Mouse (Mus musculus): Measurements from ENCODE around the gene Kank2. TPM values are rescaled to one million over a fixed set of nuclear protein-coding genes. Genes with fewer than 3 reads are reported as not detected.
"Not testable (repeated sequence)": the region's sequence is repeated elsewhere in the genome, so short reads cannot be mapped to it uniquely, and the experiment has no call there.

Kank2 gene
- polyA plus RNA-seq, 1 experiment, result 1.7 TPM

DNA sequence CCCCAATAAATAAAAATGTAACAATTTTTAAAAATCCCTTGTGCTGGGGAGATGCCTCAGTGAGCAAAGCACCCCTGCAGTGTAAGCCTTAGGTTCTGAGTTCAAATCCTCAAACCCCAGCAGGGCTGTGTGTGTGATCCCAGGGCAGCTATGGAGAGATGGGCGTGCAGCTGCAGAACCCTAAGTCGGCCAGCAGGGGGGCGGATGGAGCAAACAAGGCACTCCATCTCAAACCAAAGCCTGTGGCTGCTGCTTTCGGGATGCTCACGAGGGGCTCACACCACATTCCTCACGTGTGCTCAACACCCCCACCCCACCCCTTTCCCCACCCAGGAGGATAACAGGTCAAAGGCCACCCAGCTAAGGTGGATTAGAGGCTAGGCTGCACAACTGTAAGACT lies 11.6 kb downstream of the Kank2 start:
- H3K4me1 ChIP-seq (ENCODE audit: control insufficient read depth, insufficient read depth, low read length), result no peaks in the 10 kb centered on the region
- H3K4me3 ChIP-seq (replicated peaks; ENCODE audit: control insufficient read depth, low read depth, low read length), result no peak overlapping the region
- TF ChIP-seq POLR2A (IDR thresholded peaks at IDR 0.05; ENCODE audit: borderline replicate concordance, control insufficient read depth, low read depth, low read length), result no peak
- TF ChIP-seq CTCF (IDR thresholded peaks at IDR 0.05; ENCODE audit: control insufficient read depth, insufficient read depth, low read length), result peak; percentile 80
- WGBS, result 9% methylated on average over 6 of the region's 6 CpGs
- no peak overlapping the region for H3K27ac ChIP-seq (ENCODE audit: control insufficient read depth, insufficient read depth, low read depth, low read length, poor library complexity)

DNA sequence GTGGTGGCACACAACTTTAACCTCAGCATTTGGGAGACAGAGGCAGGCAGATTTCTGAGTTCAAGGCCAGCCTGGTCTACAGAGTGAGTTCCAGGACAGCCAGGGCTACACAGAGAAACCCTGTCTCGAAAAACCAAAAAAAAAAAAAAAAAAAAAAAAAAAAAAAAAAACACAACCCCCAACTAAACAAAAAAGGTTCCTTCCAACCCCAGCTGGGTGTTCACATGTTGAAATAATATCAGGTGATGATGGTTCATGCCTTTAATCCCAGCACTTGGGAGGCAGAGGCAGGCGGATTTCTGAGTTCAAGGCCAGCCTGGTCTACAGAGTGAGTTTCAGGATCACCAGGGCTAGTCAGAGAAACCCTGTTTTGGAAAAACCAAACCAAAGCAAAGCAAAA lies 12.2 kb downstream of the Kank2 start:
- not testable (repeated sequence) for H3K27ac ChIP-seq (ENCODE audit: control insufficient read depth, insufficient read depth, low read depth, low read length, poor library complexity); H3K4me1 ChIP-seq (ENCODE audit: control insufficient read depth, insufficient read depth, low read length); H3K4me3 ChIP-seq (replicated peaks; ENCODE audit: control insufficient read depth, low read depth, low read length)
- 56% methylated on average over 2 of the region's 2 CpGs for WGBS

DNA sequence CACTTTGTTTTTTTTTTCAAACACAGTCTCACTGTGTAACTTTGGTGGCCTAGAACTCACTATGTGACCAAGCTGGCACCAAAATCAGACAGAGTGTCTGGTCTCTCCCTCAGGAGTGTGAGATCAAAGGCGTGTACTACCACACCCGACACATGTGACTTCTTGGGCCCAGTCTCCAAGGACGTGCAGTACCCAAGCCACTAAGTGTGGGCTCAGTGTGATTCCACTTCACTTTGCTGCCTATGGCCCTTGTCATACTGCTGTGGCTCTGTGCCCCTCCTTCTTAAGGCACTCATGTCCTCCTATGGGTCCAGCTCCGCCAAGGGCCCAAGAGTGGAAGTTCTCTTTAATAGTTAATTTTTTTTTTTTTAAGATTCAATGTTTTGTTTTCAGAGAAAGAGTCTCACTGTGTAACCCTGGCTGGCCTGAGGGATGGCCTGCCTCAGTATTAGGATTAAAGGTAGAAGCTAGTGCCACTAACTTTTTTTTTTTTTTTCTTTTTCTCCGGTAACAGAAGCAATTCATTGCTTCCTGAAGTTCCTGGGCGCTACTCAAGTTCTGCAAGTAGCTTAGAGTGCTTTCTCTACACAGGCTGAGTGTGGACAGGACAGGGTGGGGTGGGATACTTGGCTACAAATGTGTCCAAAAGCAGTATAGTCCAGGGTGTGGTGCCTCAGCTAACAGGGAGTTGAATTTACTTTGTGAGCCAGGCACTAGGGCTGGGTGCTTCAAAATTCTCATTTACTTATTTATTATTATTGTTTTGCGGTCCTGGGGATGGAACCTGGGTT lies 13.8 kb downstream of the Kank2 start:
- no peak for TF ChIP-seq POLR2A (IDR thresholded peaks at IDR 0.05; ENCODE audit: borderline replicate concordance, control insufficient read depth, low read depth, low read length)
- no peak for TF ChIP-seq CTCF (IDR thresholded peaks at IDR 0.05; ENCODE audit: control insufficient read depth, insufficient read depth, low read length)

DNA sequence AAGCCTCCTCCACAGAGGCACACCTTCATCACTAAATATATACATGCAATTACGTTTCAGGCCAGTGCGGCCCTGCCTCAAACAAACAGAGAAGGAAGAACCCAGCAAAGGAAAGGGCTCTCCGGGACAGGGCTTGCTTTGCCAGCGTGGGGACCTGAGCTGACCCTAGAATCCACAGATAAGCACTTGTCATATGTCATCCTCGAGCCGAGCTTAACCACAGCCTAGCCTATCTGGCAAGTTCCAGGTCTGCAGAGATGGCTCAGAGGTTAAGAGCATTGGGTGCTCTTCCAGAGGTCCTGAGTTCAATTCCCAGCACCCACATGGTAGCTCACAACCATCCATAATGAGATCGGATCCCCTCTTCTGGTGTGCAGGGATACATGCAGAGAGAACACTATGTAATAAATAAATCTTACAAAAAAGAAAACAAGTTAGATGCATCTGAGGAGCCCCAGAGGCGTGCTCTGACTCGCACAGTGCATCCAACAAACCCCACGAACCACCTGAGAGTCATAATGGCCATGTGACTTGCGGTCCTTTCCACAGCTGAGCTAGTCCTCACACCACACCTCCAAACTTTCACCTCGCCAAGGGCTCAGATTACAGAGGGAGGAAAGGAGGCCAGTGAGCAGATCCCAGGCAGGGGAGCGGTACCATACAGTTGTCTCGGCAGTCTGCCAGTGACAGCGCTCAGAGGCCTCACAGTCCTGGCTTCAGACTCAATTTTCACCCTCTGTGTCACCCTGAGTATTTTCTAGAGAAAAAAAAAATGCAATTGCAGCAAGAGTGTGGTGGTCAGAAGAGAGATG lies 16.7 kb downstream of the Kank2 start:
- TF ChIP-seq POLR2A (IDR thresholded peaks at IDR 0.05; ENCODE audit: borderline replicate concordance, control insufficient read depth, low read depth, low read length) (no peak), CTCF (IDR thresholded peaks at IDR 0.05; ENCODE audit: control insufficient read depth, insufficient read depth, low read length) (no peak)
- Histone ChIP-seq H3K27ac (ENCODE audit: control insufficient read depth, insufficient read depth, low read depth, low read length, poor library complexity) (no peak overlapping the region), H3K4me3 (replicated peaks; ENCODE audit: control insufficient read depth, low read depth, low read length) (no peak overlapping the region), H3K4me1 (ENCODE audit: control insufficient read depth, insufficient read depth, low read length) (no peaks in the 10 kb centered on the region)
- 74% methylated on average over 15 of the region's 15 CpGs for WGBS

More for the DNA sequence above, 13.8 kb downstream of the Kank2 start:
- Histone ChIP-seq H3K4me3 (replicated peaks; ENCODE audit: control insufficient read depth, low read depth, low read length) (no peak overlapping the region), H3K4me1 (ENCODE audit: control insufficient read depth, insufficient read depth, low read length) (no peaks in the 10 kb centered on the region), H3K27ac (ENCODE audit: control insufficient read depth, insufficient read depth, low read depth, low read length, poor library complexity) (no peak overlapping the region)
- WGBS, result 71% methylated on average over 7 of the region's 7 CpGs

DNA sequence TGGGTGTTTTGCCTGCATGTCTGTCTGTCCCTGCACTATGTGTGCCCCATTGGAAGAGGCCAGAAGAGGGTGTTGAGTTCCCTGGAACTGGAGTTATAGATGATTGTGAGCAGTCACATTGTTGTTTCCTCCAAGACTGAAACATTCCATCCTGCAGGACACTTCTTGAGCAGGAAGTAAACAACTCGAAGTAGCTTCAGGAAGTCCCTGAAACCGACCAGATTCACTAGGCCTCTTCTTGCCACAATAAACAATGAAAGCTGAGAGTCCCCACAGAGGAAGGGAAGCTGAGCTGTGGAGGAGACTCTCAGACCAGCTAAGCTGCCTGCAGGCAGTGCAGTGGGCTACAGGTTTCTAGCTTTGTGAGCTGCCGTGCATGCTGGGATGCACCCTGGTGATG lies 20.8 kb downstream of the Kank2 start:
- H3K4me1 ChIP-seq (ENCODE audit: control insufficient read depth, insufficient read depth, low read length), result no peaks in the 10 kb centered on the region
- no peak overlapping the region for H3K4me3 ChIP-seq (replicated peaks; ENCODE audit: control insufficient read depth, low read depth, low read length)
- 81% methylated on average over 3 of the region's 3 CpGs for WGBS
- no peak overlapping the region for H3K27ac ChIP-seq (ENCODE audit: control insufficient read depth, insufficient read depth, low read depth, low read length, poor library complexity)
- TF ChIP-seq POLR2A (IDR thresholded peaks at IDR 0.05; ENCODE audit: borderline replicate concordance, control insufficient read depth, low read depth, low read length) (no peak), CTCF (IDR thresholded peaks at IDR 0.05; ENCODE audit: control insufficient read depth, insufficient read depth, low read length) (no peak)

DNA sequence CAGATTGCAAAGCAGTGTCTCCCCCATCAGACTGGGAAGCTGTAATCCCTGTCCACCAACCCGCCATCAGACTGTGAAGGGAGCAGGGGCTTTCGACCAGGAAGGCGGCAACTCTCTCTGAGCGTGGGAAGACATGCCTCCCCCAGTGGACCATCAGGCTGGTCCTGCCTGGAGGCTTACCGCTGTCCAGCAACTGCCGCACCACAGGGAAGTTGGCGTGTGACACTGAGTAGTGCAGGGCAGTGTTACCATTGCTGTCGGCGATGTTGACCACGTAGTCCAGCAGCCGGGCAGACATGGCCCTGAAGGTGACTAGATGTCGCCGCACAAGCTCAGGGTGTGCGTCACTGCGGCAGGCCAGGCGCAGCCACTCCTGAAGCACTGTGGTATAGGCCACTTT lies 24.2 kb downstream of the Kank2 start:
- WGBS, result 80% methylated on average over 16 of the region's 16 CpGs
- Histone ChIP-seq H3K27ac (ENCODE audit: control insufficient read depth, insufficient read depth, low read depth, low read length, poor library complexity) (no peak overlapping the region), H3K4me3 (replicated peaks; ENCODE audit: control insufficient read depth, low read depth, low read length) (no peak overlapping the region), H3K4me1 (ENCODE audit: control insufficient read depth, insufficient read depth, low read length) (no peaks in the 10 kb centered on the region)
- no peak for TF ChIP-seq POLR2A (IDR thresholded peaks at IDR 0.05; ENCODE audit: borderline replicate concordance, control insufficient read depth, low read depth, low read length)
- no peak for TF ChIP-seq CTCF (IDR thresholded peaks at IDR 0.05; ENCODE audit: control insufficient read depth, insufficient read depth, low read length)

DNA sequence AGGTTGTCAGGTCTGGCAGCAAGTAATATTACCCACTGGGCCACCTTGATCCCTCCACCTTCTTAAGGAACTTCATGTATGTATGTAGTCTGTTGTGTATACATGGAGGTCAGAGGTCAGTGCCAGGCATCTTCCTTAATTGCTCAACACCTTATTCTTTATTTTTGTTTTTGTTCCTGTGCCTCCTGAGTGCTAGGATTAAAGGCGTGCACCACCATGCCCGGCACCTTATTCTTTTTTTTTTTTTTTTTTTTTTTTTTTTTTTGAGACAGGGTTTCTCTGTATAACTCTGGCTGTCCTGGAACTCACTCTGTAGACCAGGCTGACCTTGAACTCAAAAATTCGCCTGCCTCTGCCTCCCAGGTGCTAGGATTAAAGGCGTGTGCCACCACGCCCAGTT lies 25.1 kb downstream of the Kank2 start:
- WGBS, result 69% methylated on average over 5 of the region's 5 CpGs
- H3K4me3 ChIP-seq (replicated peaks; ENCODE audit: control insufficient read depth, low read depth, low read length); H3K4me1 ChIP-seq (ENCODE audit: control insufficient read depth, insufficient read depth, low read length); H3K27ac ChIP-seq (ENCODE audit: control insufficient read depth, insufficient read depth, low read depth, low read length, poor library complexity): not testable (repeated sequence)

DNA sequence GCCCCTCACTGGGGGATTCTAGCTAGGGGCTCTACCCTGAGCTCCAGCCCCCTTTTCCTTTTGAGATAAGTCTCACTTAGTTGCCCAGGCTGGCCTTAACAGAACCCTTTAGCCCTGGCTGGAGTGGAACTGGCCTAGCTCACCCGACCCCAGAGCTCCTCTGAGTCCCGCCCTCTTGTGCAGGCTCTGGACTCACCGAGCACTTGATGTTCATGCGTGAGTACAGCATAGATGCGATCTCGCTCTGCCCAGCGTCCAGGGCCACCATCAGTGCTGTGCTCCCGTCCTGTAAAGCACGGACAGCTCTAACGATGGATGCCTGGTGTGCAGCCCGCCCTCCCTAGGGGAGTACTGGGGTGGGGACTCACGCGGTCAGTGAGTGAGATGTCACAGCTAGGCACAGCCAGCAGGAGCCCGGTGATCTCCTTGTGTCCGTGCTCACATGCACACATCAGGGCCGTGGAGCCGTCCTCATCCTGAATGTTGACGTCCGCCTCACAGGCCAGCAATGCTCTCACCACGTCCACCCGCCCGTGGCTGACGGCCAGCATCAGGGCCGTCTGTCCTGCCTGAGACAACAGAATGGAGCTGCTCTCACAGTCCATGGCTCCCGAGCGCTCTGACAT lies 28.9 kb downstream of the Kank2 start:
- WGBS, result 91% methylated on average over 26 of the region's 26 CpGs
- TF ChIP-seq CTCF (IDR thresholded peaks at IDR 0.05; ENCODE audit: control insufficient read depth, insufficient read depth, low read length), result no peak
- TF ChIP-seq POLR2A (IDR thresholded peaks at IDR 0.05; ENCODE audit: borderline replicate concordance, control insufficient read depth, low read depth, low read length), result no peak
- Histone ChIP-seq H3K4me3 (replicated peaks; ENCODE audit: control insufficient read depth, low read depth, low read length) (no peak overlapping the region), H3K27ac (ENCODE audit: control insufficient read depth, insufficient read depth, low read depth, low read length, poor library complexity) (no peak overlapping the region; the same call in 1 of the 2 replicates), H3K4me1 (ENCODE audit: control insufficient read depth, insufficient read depth, low read length) (no peaks in the 10 kb centered on the region)
